Mouse (Mus musculus): Measurements from ENCODE around the gene Serinc4. TPM values are rescaled to one million over a fixed set of nuclear protein-coding genes. Genes with fewer than 3 reads are reported as not detected.

Gene Serinc4
- total RNA-seq, 1 experiment from 2014 or later = 2.0 TPM

- ATAC-seq (replicated peaks in 1 of 2; ENCODE audit: insufficient read depth in 1 of 2, low FRiP score in 2 of 2, low TSS enrichment in 1 of 2, low read depth in 1 of 2, poor library complexity in 2 of 2, severe bottlenecking in 2 of 2) = no peak; a peak in 1 of 4 replicates
Measured at GRCm38 (mm10) chr2:121450093-121450492, 6.5 kb downstream of the Serinc4 start.

- no peak for ATAC-seq (replicated peaks in 1 of 2; ENCODE audit: insufficient read depth in 1 of 2, low FRiP score in 2 of 2, low TSS enrichment in 1 of 2, low read depth in 1 of 2, poor library complexity in 2 of 2, severe bottlenecking in 2 of 2)
Measured at GRCm38 (mm10) chr2:121449545-121450011, 7.0 kb downstream of the Serinc4 start.

DNA sequence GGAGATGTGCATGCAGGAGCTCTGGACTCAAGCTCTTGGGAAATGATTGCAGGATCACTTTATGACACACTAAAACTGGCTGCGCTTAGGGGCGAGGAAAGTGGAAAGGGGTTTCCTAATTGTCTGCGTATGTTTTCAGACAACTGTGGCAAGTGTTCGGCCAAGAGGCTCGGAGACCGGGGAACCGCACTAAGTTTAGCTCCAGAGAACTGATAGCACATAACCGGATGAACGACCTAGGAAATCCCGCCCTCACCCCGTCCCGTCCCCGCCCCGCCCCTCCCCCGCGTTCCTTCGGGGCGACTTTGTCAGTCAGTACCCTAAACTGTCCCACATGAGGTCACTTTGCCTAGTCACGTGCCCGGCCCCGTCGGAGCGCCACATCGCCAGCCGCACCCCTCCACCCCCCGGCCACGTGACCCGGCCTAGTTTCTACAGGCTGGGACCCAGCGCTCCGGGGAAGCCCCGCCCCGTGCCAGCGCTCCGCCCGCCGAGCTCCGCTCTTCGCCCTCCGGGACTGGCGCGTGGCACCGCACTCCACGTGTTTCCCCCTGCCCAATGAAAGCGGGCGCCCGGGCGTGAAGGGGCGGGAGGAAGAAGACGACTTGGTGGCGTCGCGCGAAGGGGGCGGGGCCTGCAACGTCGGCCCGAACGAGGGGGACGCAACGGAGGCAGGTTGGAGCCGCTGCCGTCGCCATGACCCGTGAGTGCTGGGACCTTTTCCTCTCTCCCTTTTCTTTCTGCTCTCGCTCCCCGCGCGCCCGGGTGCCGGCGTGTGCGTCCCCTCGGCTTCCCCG lies 7.6 kb downstream of the Serinc4 start, which contains the start of gene Serf2:
Gene Serf2 (plus strand): TSS at position 457 of the 797 bp plus-strand sequence.
- peak; percentile 86 to 92 for ATAC-seq (replicated peaks in 1 of 2; ENCODE audit: insufficient read depth in 1 of 2, low FRiP score in 2 of 2, low TSS enrichment in 1 of 2, low read depth in 1 of 2, poor library complexity in 2 of 2, severe bottlenecking in 2 of 2)

DNA sequence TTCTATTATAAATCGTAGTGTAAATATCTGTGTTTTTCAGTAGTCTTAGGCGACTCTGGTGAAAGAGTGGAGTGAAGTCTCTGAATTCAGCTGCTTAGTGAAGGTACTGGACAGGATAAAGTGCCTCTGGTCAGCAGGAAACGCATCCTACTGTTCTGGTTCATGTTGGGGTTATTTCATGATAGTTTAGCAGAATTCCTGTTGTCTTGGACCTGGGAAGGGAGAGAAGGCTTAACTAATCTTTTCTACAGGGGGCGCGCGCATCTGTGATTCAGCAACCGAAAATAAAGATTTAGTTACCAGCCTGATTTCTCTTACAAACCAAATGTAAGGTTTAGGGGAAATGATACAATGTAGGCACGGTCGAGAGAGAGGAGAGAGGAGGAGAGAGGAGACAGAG lies 8.4 kb downstream of the Serinc4 start:
- ATAC-seq (replicated peaks in 1 of 2; ENCODE audit: insufficient read depth in 1 of 2, low FRiP score in 2 of 2, low TSS enrichment in 1 of 2, low read depth in 1 of 2, poor library complexity in 2 of 2, severe bottlenecking in 2 of 2) = no peak

GRCm38 (mm10) chr2:121447006-121447405 lies 9.6 kb downstream of the Serinc4 start:
- no peak for ATAC-seq (replicated peaks in 1 of 2; ENCODE audit: insufficient read depth in 1 of 2, low FRiP score in 2 of 2, low TSS enrichment in 1 of 2, low read depth in 1 of 2, poor library complexity in 2 of 2, severe bottlenecking in 2 of 2)

DNA sequence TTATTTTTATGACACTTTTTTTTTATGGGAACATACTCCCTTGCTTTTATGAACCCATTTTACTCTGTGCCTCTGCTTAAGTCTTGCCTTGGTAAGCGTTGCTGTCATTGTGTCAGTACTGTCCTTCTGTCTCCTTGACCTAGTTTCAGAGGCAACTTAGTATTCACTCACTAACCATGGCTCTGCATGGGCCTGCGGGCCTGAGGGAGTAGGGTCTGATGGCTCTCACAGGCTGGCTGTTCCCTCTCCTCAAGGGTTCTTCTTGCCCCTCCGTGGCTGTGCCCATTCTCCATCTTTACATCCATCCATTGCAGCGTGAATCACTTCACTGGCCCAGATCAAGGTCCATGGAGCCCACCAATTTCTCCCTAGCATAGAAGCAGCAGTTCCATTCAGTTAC lies 10.1 kb downstream of the Serinc4 start:
- no peak for ATAC-seq (replicated peaks in 1 of 2; ENCODE audit: insufficient read depth in 1 of 2, low FRiP score in 2 of 2, low TSS enrichment in 1 of 2, low read depth in 1 of 2, poor library complexity in 2 of 2, severe bottlenecking in 2 of 2)

DNA sequence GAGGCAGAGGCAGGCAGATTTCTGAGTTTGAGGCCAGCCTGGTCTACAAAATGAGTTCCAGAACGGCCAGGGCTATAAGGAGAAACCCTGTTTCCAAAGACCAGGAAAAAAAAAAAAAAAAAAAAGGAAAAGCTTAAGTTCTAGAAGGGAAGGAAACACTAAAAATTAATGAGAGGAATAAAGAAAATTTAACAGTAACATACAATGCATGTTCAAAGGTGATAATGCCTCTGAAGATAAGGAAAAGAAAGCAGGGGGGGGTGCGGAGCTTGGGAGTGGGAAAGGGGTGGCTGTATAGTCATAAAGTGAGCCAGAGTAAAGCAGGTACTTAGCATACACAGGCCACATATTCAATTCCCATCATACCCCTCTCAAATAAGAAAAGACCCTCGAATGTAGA lies 11.5 kb downstream of the Serinc4 start:
- ATAC-seq (replicated peaks in 1 of 2; ENCODE audit: insufficient read depth in 1 of 2, low FRiP score in 2 of 2, low TSS enrichment in 1 of 2, low read depth in 1 of 2, poor library complexity in 2 of 2, severe bottlenecking in 2 of 2) = no peak

DNA sequence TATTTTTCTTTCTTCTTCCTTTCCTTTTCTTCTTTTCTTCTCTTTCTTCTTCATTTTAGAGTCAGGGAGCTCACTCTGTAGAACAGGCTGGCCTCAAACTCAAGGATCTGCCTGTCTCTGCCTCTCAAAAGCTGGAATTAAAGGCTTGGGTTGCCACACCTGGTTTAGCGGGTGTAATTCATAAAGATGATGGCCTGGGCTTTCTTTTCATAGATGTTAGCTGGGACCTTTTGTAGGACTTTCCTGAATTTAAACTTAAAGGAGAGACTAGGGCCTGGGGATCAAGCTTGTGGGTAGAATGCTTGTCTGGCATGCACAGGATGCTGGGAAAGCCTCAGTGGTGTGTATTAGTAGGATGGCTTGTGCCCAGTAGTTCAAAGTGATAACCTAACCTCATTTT lies 12.4 kb downstream of the Serinc4 start, which contains the start of gene Ell3:
Gene Ell3 (minus strand): TSS at position 101 of the 400 bp plus-strand sequence.
- ATAC-seq (replicated peaks in 1 of 2; ENCODE audit: insufficient read depth in 1 of 2, low FRiP score in 2 of 2, low TSS enrichment in 1 of 2, low read depth in 1 of 2, poor library complexity in 2 of 2, severe bottlenecking in 2 of 2) = no peak

- no peak for ATAC-seq (replicated peaks in 1 of 2; ENCODE audit: insufficient read depth in 1 of 2, low FRiP score in 2 of 2, low TSS enrichment in 1 of 2, low read depth in 1 of 2, poor library complexity in 2 of 2, severe bottlenecking in 2 of 2)
Measured at GRCm38 (mm10) chr2:121443068-121443349, 13.6 kb downstream of the Serinc4 start.

DNA sequence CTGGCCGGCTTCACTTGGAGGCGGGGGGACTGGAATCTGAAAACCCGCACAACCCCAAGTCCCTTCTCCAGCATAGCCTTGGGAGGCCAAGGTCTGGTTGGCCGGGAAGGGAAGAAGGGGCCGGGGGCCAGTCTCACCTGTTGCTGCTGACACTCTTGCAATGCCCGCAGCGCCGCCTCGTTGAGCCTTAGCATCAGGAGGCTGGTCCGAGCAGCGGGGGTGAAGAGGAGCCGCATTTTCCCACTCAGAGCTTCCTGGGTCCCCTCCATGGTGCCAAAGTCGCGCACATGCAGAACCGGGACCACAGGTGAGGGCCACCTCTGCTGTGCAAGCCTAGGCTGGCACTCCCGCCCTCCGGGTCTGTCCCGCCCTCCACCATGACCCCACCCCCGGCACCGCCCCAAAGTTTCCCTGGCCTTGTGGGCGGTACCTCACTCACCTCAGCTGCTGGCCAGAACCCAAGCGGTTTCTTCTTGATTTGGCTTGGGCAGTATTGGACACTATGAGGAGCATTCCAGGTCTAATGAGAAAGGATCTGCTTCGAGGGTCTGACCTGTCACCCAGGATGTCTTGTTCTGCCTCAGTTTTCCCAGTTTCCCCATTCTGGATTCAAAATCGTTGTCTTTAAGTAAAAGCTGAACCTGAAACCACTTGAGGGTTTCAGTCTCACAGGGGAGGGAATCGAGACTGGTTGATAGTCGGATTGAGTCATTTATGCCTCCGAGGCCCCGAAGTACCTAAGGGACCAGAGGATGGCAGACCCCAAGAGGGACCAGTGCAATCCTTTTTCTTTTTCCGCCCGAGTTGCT lies 14.1 kb downstream of the Serinc4 start:
- ATAC-seq (replicated peaks in 1 of 2; ENCODE audit: insufficient read depth in 1 of 2, low FRiP score in 2 of 2, low TSS enrichment in 1 of 2, low read depth in 1 of 2, poor library complexity in 2 of 2, severe bottlenecking in 2 of 2) = peak; percentile 74 to 92

DNA sequence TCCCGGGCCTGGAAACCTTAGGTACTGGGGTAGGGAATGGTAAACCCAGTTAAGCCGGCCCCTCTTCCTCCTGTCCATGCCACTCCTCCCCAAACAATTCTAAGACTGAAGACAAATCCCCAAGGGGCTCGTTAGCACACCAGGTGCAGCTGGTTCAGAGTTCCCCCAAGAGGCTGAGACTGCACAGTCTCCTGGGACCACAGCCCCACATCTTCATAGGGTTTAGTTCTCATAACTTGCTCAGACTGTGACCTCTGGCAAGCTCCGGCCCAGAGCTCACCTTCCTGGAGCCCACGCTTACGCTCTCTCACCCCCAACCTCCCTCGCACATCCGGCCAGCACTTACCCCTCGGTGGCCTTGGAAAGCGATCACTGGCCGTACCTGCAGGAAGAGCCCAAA lies 14.8 kb downstream of the Serinc4 start:
- peak in 1 of 2 experiments; percentile 12; a peak in 1 of 4 replicates for ATAC-seq (replicated peaks in 1 of 2; ENCODE audit: insufficient read depth in 1 of 2, low FRiP score in 2 of 2, low TSS enrichment in 1 of 2, low read depth in 1 of 2, poor library complexity in 2 of 2, severe bottlenecking in 2 of 2)

DNA sequence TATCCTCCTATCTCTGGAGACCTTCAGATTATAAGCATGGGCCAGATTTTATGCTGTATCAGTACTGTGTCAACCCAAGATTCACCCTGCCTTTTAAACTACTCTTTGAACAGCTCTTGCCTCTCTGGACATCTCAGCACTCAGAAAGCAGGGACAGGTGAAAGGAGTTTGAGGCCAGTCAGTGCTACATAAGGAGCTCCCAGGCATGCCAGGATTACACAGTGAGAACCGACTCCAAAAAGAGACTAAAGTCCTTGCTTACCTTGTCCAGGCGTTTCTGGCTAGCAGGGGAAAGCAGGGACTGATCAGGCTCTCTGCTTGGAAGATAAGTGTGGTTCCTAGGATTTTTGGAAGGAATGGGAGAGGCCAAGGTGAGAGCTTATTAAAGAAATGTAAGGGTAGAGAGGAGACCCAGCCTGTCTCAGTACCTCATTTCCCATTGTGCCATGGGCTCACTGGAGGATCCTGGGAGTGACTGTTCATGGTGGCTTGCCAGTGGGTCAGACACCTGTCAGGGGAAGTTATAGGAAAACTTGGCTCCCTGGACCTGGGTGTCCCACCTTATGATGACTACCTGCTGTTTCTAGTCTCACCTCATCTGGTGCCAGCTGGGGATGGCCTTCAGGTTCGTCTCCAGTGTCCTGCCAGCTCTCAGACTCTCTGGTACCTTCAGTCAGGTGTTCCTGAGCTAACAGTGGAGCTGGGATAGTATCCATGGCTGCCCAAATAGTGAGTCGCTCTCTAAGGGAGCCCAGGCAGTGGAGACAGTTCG lies 15.6 kb downstream of the Serinc4 start:
- ATAC-seq (replicated peaks in 1 of 2; ENCODE audit: insufficient read depth in 1 of 2, low FRiP score in 2 of 2, low TSS enrichment in 1 of 2, low read depth in 1 of 2, poor library complexity in 2 of 2, severe bottlenecking in 2 of 2) = no peak

DNA sequence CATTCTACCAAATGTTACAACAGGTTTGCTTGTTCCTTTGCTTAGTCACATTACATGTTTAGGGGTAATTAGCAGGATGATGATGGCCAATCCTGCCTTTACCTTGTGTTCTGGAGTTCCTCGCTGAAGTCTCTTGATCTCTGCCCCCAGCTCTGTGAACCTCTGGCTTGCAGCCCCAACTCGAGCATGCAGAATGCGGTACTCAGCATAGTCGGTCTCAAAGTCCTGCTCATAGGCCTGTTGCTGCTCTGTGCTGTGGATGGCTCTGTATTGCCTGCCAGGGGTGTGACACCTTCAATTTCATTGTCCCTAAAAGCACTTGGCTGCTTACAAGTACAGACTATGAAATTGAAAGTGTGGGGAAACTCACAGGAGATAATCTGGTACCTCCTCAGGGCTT lies 16.8 kb downstream of the Serinc4 start:
- no peak for ATAC-seq (replicated peaks in 1 of 2; ENCODE audit: insufficient read depth in 1 of 2, low FRiP score in 2 of 2, low TSS enrichment in 1 of 2, low read depth in 1 of 2, poor library complexity in 2 of 2, severe bottlenecking in 2 of 2)

DNA sequence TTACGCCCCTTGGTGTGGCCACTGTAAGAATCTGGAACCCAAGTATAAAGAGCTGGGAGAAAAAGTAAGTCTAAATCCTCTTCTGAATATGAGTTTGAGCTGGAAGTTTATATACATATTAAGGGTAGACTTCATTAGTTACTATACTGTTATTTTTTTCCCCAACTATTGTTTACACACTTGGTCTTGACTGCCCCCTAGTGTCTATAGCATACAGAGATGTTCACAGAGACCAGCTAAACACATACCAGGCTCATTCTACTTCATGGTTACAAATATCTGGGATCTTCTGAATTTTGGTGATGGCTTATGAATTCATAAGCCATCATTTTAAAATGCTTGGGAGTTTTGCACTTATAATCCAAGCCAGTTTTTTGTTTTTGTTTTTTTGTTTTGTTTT lies 21.7 kb downstream of the Serinc4 start:
- ATAC-seq (replicated peaks in 1 of 2; ENCODE audit: insufficient read depth in 1 of 2, low FRiP score in 2 of 2, low TSS enrichment in 1 of 2, low read depth in 1 of 2, poor library complexity in 2 of 2, severe bottlenecking in 2 of 2) = no peak

DNA sequence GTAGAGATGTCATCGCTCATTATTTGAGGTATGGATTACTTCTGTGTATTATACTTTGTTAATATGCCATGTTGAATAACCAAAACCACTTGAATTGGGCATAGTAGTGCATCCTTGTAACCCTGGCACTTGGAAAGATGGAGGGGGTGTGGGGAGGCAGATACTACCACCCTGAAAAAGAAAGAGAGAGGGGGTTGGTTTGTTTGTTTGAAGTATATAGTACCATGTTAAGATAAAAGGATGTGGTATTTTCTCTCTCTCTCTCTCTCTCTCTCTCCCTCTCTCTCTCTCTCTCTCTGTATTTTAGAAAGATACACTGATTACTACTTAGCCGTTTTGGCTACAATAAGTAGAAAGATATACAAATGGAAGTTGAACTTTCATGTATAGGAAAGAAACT lies 30.7 kb downstream of the Serinc4 start:
- no peak for ATAC-seq (replicated peaks in 1 of 2; ENCODE audit: insufficient read depth in 1 of 2, low FRiP score in 2 of 2, low TSS enrichment in 1 of 2, low read depth in 1 of 2, poor library complexity in 2 of 2, severe bottlenecking in 2 of 2)

- ATAC-seq (replicated peaks in 1 of 2; ENCODE audit: insufficient read depth in 1 of 2, low FRiP score in 2 of 2, low TSS enrichment in 1 of 2, low read depth in 1 of 2, poor library complexity in 2 of 2, severe bottlenecking in 2 of 2) = no peak
Measured at GRCm38 (mm10) chr2:121423166-121423565, 33.4 kb downstream of the Serinc4 start.

DNA sequence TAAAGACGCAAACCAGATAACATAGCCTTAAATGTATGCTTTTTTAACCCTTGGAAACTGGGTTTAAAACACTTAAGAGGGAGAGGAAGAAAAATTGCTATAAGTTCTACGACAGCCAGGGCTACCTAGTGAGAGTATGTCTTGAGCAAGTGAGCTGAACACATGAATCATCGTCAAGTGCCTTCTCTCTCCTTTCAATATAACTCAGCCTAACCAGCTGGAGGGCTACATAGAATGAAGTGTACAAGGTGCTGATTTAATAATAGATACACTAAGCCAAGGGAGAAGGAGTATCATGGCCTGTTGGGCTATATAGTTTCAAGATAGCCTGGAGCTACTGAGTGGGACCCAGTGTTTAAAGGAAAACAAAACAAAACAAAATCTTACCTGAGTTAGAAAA lies 38.1 kb downstream of the Serinc4 start:
- no peak for ATAC-seq (replicated peaks in 1 of 2; ENCODE audit: insufficient read depth in 1 of 2, low FRiP score in 2 of 2, low TSS enrichment in 1 of 2, low read depth in 1 of 2, poor library complexity in 2 of 2, severe bottlenecking in 2 of 2)

- ATAC-seq (replicated peaks in 1 of 2; ENCODE audit: insufficient read depth in 1 of 2, low FRiP score in 2 of 2, low TSS enrichment in 1 of 2, low read depth in 1 of 2, poor library complexity in 2 of 2, severe bottlenecking in 2 of 2) = no peak
Measured at GRCm38 (mm10) chr2:121416356-121416755, 40.2 kb downstream of the Serinc4 start.

All from hematopoietic stem cell, adult 5-6 weeks (primary cell).